Mouse (Mus musculus) CD4-positive naive resting alpha-beta T cell, adult 57 days (primary cell): ENCODE data around the gene Gpr34. TPM values are rescaled to one million over a fixed set of nuclear protein-coding genes. Genes with fewer than 3 reads are reported as not detected.

Experiments used
- total RNA-seq: library from RNA; stranded (reverse); gene quantifications from one replicate; pipeline ENCODE4 v1.2.4, GENCODE M21; 2023

Gene Gpr34
- 5.9 TPM for total RNA-seq

DNA sequence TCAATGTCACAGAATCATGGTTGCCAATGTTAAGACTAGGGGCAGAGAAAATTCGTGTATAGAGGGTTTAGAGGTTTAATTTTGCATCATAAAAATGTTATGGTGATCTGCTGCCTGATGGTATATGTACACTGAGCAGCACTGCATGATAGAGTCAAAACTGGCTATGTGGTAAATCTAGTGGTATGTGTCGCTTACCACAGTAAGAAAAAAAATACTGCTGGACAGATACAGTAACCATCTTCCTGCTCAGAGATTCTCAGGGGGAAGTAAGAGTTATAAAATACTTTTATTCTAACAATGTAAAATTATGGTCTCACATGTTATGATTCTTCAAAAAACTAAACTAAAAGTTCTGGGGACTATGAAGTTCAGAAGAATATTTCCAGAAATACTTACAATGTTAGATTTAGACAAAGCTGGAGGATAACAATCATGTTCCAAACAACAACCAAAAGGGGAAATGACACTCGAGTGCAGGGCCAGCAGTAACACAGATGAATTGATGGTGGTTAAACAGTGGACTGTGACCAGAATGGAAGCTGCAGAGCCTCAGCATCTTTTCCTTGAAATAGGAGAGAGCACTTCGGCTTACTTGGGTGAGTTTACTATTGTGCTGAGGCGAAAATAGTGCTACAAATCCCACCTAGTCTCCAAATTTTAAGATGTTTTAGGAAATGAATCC lies at the start of gene Gpr34:
Gpr34 (plus strand) TSS at position 491 of the 685 bp plus-strand sequence.

GRCm38 (mm10) chrX:13661063-13661462 lies 29.2 kb downstream of the Gpr34 start, which contains the start of gene Gpr82:
Gene Gpr82, plus strand, starts transcription at chrX:13661363.

Other genes with a start within 250 kb of the Gpr34 start
- gene Nyx, start 166.0 kb upstream of the Gpr34 start, total RNA-seq: 0.15 TPM
- gene Gpr82, start 29.3 kb downstream of the Gpr34 start, total RNA-seq: not detected
- gene Cask, start 219.3 kb downstream of the Gpr34 start, total RNA-seq: 5.6 TPM